Comparison of ENCODE assay signal across 11 mouse cellular contexts in genomic region chr6:6463807-6464470, GRCm38 (mm10).
A peak's percentile ranks its signal among the peaks of the same experiment; 100 is the strongest.
DNase-seq lines count a peak whose midpoint lies in the region; ATAC-seq and TF ChIP-seq lines count a peak whose summit lies in the region.
"Had no signal": no experiment of that assay in that cellular context is flagged by ENCODE, and none has a peak within 500 bp of the region (broad histone marks: within the 10 kb centered on the region; RNA-seq: fewer than 3 reads in every experiment).

No protein-coding gene starts in this region.

- peaks cover 37% of the 10 kb centered on the region for H3K4me1 ChIP-seq in hindbrain, embryonic 10.5 days (replicated peaks)
- H3K4me1 ChIP-seq in midbrain, embryonic 10.5 days = peaks cover 56% of the 10 kb centered on the region
- no peaks in the 10 kb centered on the region for H3K4me1 ChIP-seq in thymus, adult 2 months (replicated peaks; ENCODE audit: control insufficient read depth, insufficient read depth, low read length)
- H3K4me1 ChIP-seq: megakaryocyte, embryonic 14.5 days had no signal

- TF ChIP-seq CTCF in brain, embryonic 14.5 days (IDR thresholded peaks at IDR 0.05; ENCODE audit: borderline replicate concordance, extremely low read depth, insufficient read depth, insufficient read length) = peak; percentile 27; the same call in 1 of the 2 replicates
- no peak for TF ChIP-seq CTCF in thymus, adult 2 months (IDR thresholded peaks at IDR 0.05; ENCODE audit: borderline replicate concordance, control insufficient read depth, extremely low read depth, insufficient read depth, low read length, poor library complexity)

- no peak for TF ChIP-seq POLR2A in brain, embryonic 14.5 days (IDR thresholded peaks at IDR 0.05; ENCODE audit: borderline replicate concordance, extremely low read depth, insufficient read depth, insufficient read length, poor library complexity, severe bottlenecking)
- TF ChIP-seq POLR2A in thymus, adult 2 months (IDR thresholded peaks at IDR 0.05; ENCODE audit: control insufficient read depth, extremely low read depth, insufficient read depth, low read length, poor library complexity) = no peak

- no peaks in the 10 kb centered on the region for H3K36me3 ChIP-seq in hindbrain, embryonic 10.5 days
- no peaks in the 10 kb centered on the region for H3K36me3 ChIP-seq in midbrain, embryonic 10.5 days
- no peaks in the 10 kb centered on the region for H3K36me3 ChIP-seq in thymus, adult 2 months (ENCODE audit: control insufficient read depth, insufficient read depth, low read length)

- H3K9me3 ChIP-seq in hindbrain, embryonic 10.5 days = no peaks in the 10 kb centered on the region
- H3K9me3 ChIP-seq in midbrain, embryonic 10.5 days (replicated peaks) = no peaks in the 10 kb centered on the region
- H3K9me3 ChIP-seq: megakaryocyte, embryonic 14.5 days had no signal

- H3K27ac ChIP-seq in hindbrain, embryonic 10.5 days = peak overlapping the region; percentile 35; the same call in 1 of the 2 replicates
- peak overlapping the region; percentile 61; the same call in 1 of the 2 replicates for H3K27ac ChIP-seq in midbrain, embryonic 10.5 days (replicated peaks)
- H3K27ac ChIP-seq in thymus, adult 2 months (ENCODE audit: control insufficient read depth, insufficient read depth, low read length) = no peak overlapping the region
- H3K27ac ChIP-seq: liver, embryonic 14.5 days had no signal

- 32% methylated on average over 7 of the region's 7 CpGs for WGBS in hindbrain, embryonic 10.5 days
- 32% methylated on average over 7 of the region's 7 CpGs for WGBS in midbrain, embryonic 10.5 days
- 48% methylated on average over 7 of the region's 7 CpGs for WGBS in thymus, adult 2 months

- no peak overlapping the region for H3K4me3 ChIP-seq in hindbrain, embryonic 10.5 days
- H3K4me3 ChIP-seq in midbrain, embryonic 10.5 days = no peak overlapping the region
- H3K4me3 ChIP-seq in thymus, adult 2 months (ENCODE audit: control insufficient read depth, insufficient read depth, low read length) = no peak overlapping the region
- H3K4me3 ChIP-seq: megakaryocyte, embryonic 14.5 days had no signal

- no peaks in the 10 kb centered on the region for H3K27me3 ChIP-seq in hindbrain, embryonic 10.5 days (ENCODE audit: insufficient read depth, poor library complexity, severe bottlenecking)
- no peaks in the 10 kb centered on the region for H3K27me3 ChIP-seq in midbrain, embryonic 10.5 days (ENCODE audit: low read depth, poor library complexity, severe bottlenecking)
- H3K27me3 ChIP-seq in thymus, adult 2 months (ENCODE audit: control insufficient read depth, insufficient read depth, low read length) = no peaks in the 10 kb centered on the region

- peak; percentile 0 for DNase-seq in 416B (ENCODE audit: low read depth)
- peak; percentile 90 for DNase-seq in brain, embryonic 14.5 days (ENCODE audit: low read depth)
- peak; percentile 38 for DNase-seq in hindbrain, embryonic 10.5 days (ENCODE audit: low spot score)
- DNase-seq in midbrain, embryonic 10.5 days (ENCODE audit: low spot score) = no peak
- DNase-seq in B cell, adult 2 months = no peak
- no peak for DNase-seq in thymus, adult 2 months
- no peak for DNase-seq in spleen, postnatal 36 days (ENCODE audit: low spot score in 2 of 2)
- DNase-seq: thymus, postnatal 4 days had no signal

- ATAC-seq in inflammation-experienced regulatory T-cells, adult 6 months = no peak

Comparison
In these comparisons a context has a peak if more than half of its experiments do, and no peak if none do; other contexts are left out.
1. DNase-seq: peak in 416B (single experiment), brain, embryonic 14.5 days (single experiment) and hindbrain, embryonic 10.5 days (single experiment); none in midbrain, embryonic 10.5 days (single experiment), B cell, adult 2 months (0 of 2), thymus, adult 2 months (single experiment) and spleen, postnatal 36 days (0 of 2).